Mouse (Mus musculus) erythroblast, embryonic 14.5 days (primary cell): ENCODE data around the gene Pck1.

Experiments used
- GATA1 ChIP-seq: IDR thresholded peaks from 2 replicates; pipeline ENCODE4 v1.6.1; 2012; ENCODE audit warnings: low read length, inconsistent platforms, mixed read lengths
- TAL1 ChIP-seq: IDR thresholded peaks from 3 replicates; pipeline ENCODE4 v1.6.1; 2012; ENCODE audit warnings: low read length, inconsistent platforms, mixed read lengths

- TF ChIP-seq GATA1 (no peak), TAL1 (no peak)
These were observed 51.8 kb downstream of the Pck1 start for GRCm38 (mm10) chr2:173204671-173205070.
